Mouse (Mus musculus) olfactory bulb, adult 2 months (tissue): ENCODE results near the gene Syk. TPM values are rescaled to one million over a fixed set of nuclear protein-coding genes. Genes with fewer than 3 reads are reported as not detected.

Source experiments
- H3K27ac ChIP-seq: fragments of 200-500 bp; 2 replicates; pipeline ENCODE4 v1.5.1; 2012; ENCODE audit warnings: low read depth, low read length; ENCODE audit not compliant: insufficient read depth
- H3K4me1 ChIP-seq: fragments of 200-500 bp; 2 replicates; pipeline ENCODE4 v1.6.1; 2012; ENCODE audit warnings: low read length; ENCODE audit not compliant: control insufficient read depth, insufficient read depth
- H3K4me3 ChIP-seq: fragments of 200-500 bp; 2 replicates; pipeline ENCODE4 v1.5.1; 2012; ENCODE audit warnings: mild to moderate bottlenecking, low read depth, low read length, moderate library complexity; ENCODE audit not compliant: insufficient read depth
- CTCF ChIP-seq: fragments of 200-500 bp; IDR thresholded peaks from 2 replicates; pipeline ENCODE4 v1.5.1; 2012; ENCODE audit warnings: low read depth, mild to moderate bottlenecking, low read length, moderate library complexity; ENCODE audit not compliant: insufficient read depth
- POLR2A ChIP-seq: fragments of 200-500 bp; IDR thresholded peaks from 2 replicates; pipeline ENCODE4 v1.6.1; 2012; ENCODE audit warnings: mild to moderate bottlenecking, low read depth, low read length, moderate library complexity; ENCODE audit not compliant: insufficient read depth
- WGBS: fragments of 180-500 bp; shearing (Covaris S2); methylation state at CpG from one replicate; pipeline ENCODE4 v1.1.7; 2018; 5-methylcytosine and 5-hydroxymethylcytosine counted together
- polyA plus RNA-seq: library from polyadenylated mRNA; stranded (reverse); fragments of >200 nt; gene quantifications from 2 replicates; pipeline ENCODE4 v1.2.4, GENCODE M21; 2012; ENCODE audit warnings: low replicate concordance; ENCODE audit not compliant: missing spikeins, insufficient read depth, insufficient read length

Syk gene
- polyA plus RNA-seq, 1 experiment: not detected

DNA sequence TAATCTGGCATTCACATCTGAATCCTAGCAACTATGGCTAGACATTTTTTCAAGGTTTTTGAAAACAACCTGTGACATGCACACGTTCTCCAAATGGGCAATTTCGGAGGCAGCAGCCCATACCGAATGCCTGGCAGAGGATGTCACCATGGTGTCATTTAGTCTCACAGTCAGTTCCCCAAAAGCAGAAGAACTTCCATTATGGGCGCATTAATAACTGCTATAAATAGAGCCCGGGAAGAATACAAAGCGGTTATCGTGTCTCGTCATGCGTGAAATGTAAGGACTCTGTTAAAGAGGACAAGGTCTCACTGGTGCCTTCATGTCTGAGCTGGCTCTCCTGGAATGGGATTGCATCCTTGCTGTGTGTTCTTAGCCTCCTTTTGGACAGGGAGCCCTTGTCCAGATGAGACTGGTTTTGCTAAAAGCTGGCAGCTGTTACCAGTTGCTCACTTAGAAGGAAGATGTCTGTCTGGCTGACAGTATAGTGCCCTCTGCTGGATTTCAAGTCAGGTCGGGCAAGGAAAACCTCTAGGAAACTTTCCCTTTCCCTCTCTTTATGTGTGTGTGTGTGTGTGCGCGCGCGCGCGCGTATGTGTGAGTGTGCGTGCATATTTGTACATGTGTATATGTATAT, 17.8 kb upstream of the Syk start:
- 63% methylated on average over 18 of the region's 18 CpGs for WGBS
- TF ChIP-seq POLR2A (no peak), CTCF (no peak)
- Histone ChIP-seq H3K27ac (no peak overlapping the region), H3K4me1 (no peaks in the 10 kb centered on the region; the same call in 1 of the 2 replicates), H3K4me3 (no peak overlapping the region)

- H3K4me3 ChIP-seq: no peak overlapping the region
- 94% methylated on average over 9 of the region's 9 CpGs for WGBS
- no peak for TF ChIP-seq POLR2A
- no peak for TF ChIP-seq CTCF
- no peaks in the 10 kb centered on the region; the same call in 1 of the 2 replicates for H3K4me1 ChIP-seq
- H3K27ac ChIP-seq: no peak overlapping the region
Observed at GRCm38 (mm10) chr13:52566188-52566760, 16.7 kb upstream of the Syk start.

- Histone ChIP-seq H3K27ac (no peak overlapping the region), H3K4me1 (peaks cover 3% of the 10 kb centered on the region), H3K4me3 (no peak overlapping the region)
- TF ChIP-seq CTCF: no peak
- TF ChIP-seq POLR2A: no peak
- WGBS: 93% methylated on average over 7 of the region's 7 CpGs
Observed at GRCm38 (mm10) chr13:52566777-52567176, 16.2 kb upstream of the Syk start.

GRCm38 (mm10) chr13:52569194-52569769, 13.7 kb upstream of the Syk start:
- no peak for TF ChIP-seq POLR2A
- TF ChIP-seq CTCF: no peak
- peaks cover 5% of the 10 kb centered on the region for H3K4me1 ChIP-seq
- H3K4me3 ChIP-seq: no peak overlapping the region
- WGBS: 60% methylated on average over 8 of the region's 8 CpGs
- H3K27ac ChIP-seq: no peak overlapping the region

DNA sequence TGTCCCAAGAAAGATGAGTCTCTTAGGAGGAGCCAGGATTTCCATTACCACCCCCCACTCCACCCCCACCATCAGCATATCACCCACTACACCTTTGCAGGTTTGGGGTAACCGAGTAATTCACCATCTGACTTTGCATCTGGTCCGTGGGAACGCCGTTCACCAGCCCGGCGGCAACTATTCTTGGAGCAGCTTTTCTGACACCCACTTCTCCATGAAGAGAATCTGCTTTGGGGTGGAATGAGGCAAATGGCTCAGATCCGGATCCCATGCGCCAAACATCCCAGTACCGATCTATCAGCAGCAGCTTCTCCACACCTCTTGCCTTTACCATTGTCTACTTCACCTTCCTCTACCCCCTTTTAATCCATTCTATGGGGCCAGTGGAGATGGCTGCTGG, 12.7 kb upstream of the Syk start:
- H3K4me1 ChIP-seq: peaks cover 5% of the 10 kb centered on the region
- TF ChIP-seq CTCF (no peak), POLR2A (no peak)
- H3K27ac ChIP-seq: no peak overlapping the region
- WGBS: 82% methylated on average over 9 of the region's 9 CpGs
- no peak overlapping the region for H3K4me3 ChIP-seq

DNA sequence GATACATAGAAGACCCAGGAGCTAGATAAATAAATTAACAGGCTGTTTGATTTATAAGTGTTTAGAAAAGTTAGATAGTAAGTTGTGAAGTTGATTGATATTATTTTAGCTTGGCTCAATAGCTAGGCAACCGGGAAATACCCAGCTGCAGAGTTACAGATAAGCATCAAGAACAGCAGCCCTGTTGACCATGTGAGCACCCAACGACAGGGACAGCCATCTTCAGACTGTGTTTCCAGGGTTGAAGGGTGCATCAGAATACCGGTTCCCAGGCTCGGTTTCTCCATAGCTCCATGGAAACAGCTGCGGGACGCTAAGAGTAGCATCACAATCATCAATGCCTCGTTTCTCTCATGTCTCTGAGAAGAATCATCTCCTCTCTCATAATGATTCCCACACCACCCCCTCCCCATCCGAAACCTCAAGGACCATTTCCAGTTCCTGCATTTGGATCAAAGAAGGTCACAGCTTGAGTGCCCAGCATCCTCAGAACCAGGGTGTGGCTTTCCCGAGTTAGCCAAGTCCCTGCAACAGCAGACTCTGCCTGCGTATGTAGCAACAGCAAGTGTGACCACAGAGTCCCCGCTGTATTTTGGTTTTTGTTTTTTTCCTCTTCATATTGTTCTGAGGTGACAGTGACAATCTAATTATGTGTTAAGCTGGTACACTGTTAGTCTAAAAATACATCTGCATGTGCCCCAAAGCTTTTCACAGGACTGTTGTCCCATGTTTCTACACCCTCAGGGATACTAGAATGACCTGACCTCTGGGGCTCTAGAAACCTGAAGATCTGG, 11.2 kb upstream of the Syk start:
- peaks cover 5% of the 10 kb centered on the region for H3K4me1 ChIP-seq
- WGBS: 52% methylated on average over 11 of the region's 11 CpGs
- H3K27ac ChIP-seq: no peak overlapping the region
- H3K4me3 ChIP-seq: no peak overlapping the region
- TF ChIP-seq POLR2A (no peak), CTCF (no peak)

GRCm38 (mm10) chr13:52572451-52573446, 10.2 kb upstream of the Syk start:
- no peak for TF ChIP-seq POLR2A
- TF ChIP-seq CTCF: no peak
- Histone ChIP-seq H3K4me3 (no peak overlapping the region), H3K4me1 (peaks cover 11% of the 10 kb centered on the region), H3K27ac (no peak overlapping the region)
- 81% methylated on average over 9 of the region's 9 CpGs for WGBS

- TF ChIP-seq POLR2A (no peak), CTCF (no peak)
- Histone ChIP-seq H3K27ac (no peak overlapping the region), H3K4me1 (peaks cover 11% of the 10 kb centered on the region), H3K4me3 (no peak overlapping the region)
- WGBS: 87% methylated on average over 2 of the region's 2 CpGs
Observed at GRCm38 (mm10) chr13:52574311-52574710, 8.7 kb upstream of the Syk start.
